Mouse (Mus musculus): ENCODE measurements at regions not wholly inside any gene's neighbourhood (a gene's known extent, or its start where the extent isn't known, plus 50 kb on each side); places are given as distances from the start of the nearest gene placed in this dataset.
A peak's percentile ranks its signal among the peaks of the same experiment; 100 is the strongest.

GRCm38 (mm10) chr1:82038698-82039097, 194.2 kb upstream of the Gm9747 start:
- H3K4me3 ChIP-seq (ENCODE audit: insufficient read depth, poor library complexity, severe bottlenecking) = no peak overlapping the region
- no peaks in the 10 kb centered on the region for H3K79me2 ChIP-seq (ENCODE audit: control insufficient read depth, insufficient read depth)
- no peaks in the 10 kb centered on the region for H3K79me3 ChIP-seq (ENCODE audit: low read depth)
- H3K36me3 ChIP-seq (ENCODE audit: control insufficient read depth, insufficient read depth) = no peaks in the 10 kb centered on the region
- no peak overlapping the region for H3ac ChIP-seq (ENCODE audit: control insufficient read depth, insufficient read length, low read depth)
- TF ChIP-seq USF1 (IDR thresholded peaks at IDR 0.05; ENCODE audit: low read depth) = no peak
- TF ChIP-seq CTCF (IDR thresholded peaks at IDR 0.05; ENCODE audit: control insufficient read depth, insufficient read depth, insufficient read length) = no peak
- no peak for TF ChIP-seq MYOG (IDR thresholded peaks at IDR 0.05; ENCODE audit: control insufficient read depth, extremely low read depth, insufficient read length)
- no peak for TF ChIP-seq MYOD1 (IDR thresholded peaks at IDR 0.05; ENCODE audit: control insufficient read depth, insufficient read length, low read depth)
- TF ChIP-seq FOSL1 (IDR thresholded peaks at IDR 0.05; ENCODE audit: insufficient read depth, low read length, poor library complexity, severe bottlenecking) = no peak
- TF ChIP-seq MAX (IDR thresholded peaks at IDR 0.05) = no peak
- TF ChIP-seq CEBPB (IDR thresholded peaks at IDR 0.05; ENCODE audit: low read depth) = no peak
- H3K27me3 ChIP-seq (ENCODE audit: control insufficient read depth, insufficient read depth, insufficient read length) = no peaks in the 10 kb centered on the region

GRCm38 (mm10) chr1:82041286-82042050, 191.4 kb upstream of the Gm9747 start:
- Histone ChIP-seq H3K36me3 (ENCODE audit: control insufficient read depth, insufficient read depth) (no peaks in the 10 kb centered on the region), H3K79me3 (ENCODE audit: low read depth) (no peaks in the 10 kb centered on the region), H3ac (ENCODE audit: control insufficient read depth, insufficient read length, low read depth) (no peak overlapping the region), H3K4me3 (ENCODE audit: insufficient read depth, poor library complexity, severe bottlenecking) (no peak overlapping the region), H3K27me3 (ENCODE audit: control insufficient read depth, insufficient read depth, insufficient read length) (no peaks in the 10 kb centered on the region), H3K79me2 (ENCODE audit: control insufficient read depth, insufficient read depth) (no peaks in the 10 kb centered on the region)
- no peak for TF ChIP-seq MAX (IDR thresholded peaks at IDR 0.05)

- no peaks in the 10 kb centered on the region for H3K36me3 ChIP-seq (ENCODE audit: control insufficient read depth, insufficient read depth)
- H3K79me3 ChIP-seq (ENCODE audit: low read depth) = no peaks in the 10 kb centered on the region
- no peaks in the 10 kb centered on the region for H3K79me2 ChIP-seq (ENCODE audit: control insufficient read depth, insufficient read depth)
- no peaks in the 10 kb centered on the region for H3K27me3 ChIP-seq (ENCODE audit: control insufficient read depth, insufficient read depth, insufficient read length)
- no peak overlapping the region for H3K4me3 ChIP-seq (ENCODE audit: insufficient read depth, poor library complexity, severe bottlenecking)
- TF ChIP-seq FOSL1 (IDR thresholded peaks at IDR 0.05; ENCODE audit: insufficient read depth, low read length, poor library complexity, severe bottlenecking) (no peak), MYOG (IDR thresholded peaks at IDR 0.05; ENCODE audit: control insufficient read depth, extremely low read depth, insufficient read length) (no peak), MAX (IDR thresholded peaks at IDR 0.05) (no peak), CEBPB (IDR thresholded peaks at IDR 0.05; ENCODE audit: low read depth) (no peak), MYOD1 (IDR thresholded peaks at IDR 0.05; ENCODE audit: control insufficient read depth, insufficient read length, low read depth) (peak; percentile 21), USF1 (IDR thresholded peaks at IDR 0.05; ENCODE audit: low read depth) (no peak), CTCF (IDR thresholded peaks at IDR 0.05; ENCODE audit: control insufficient read depth, insufficient read depth, insufficient read length) (no peak)
- H3ac ChIP-seq (ENCODE audit: control insufficient read depth, insufficient read length, low read depth) = no peak overlapping the region
These were observed 190.9 kb upstream of the Gm9747 start for GRCm38 (mm10) chr1:82042051-82042432.

GRCm38 (mm10) chr1:82042527-82042926, 190.4 kb upstream of the Gm9747 start:
- Histone ChIP-seq H3K4me3 (ENCODE audit: insufficient read depth, poor library complexity, severe bottlenecking) (no peak overlapping the region), H3K79me2 (ENCODE audit: control insufficient read depth, insufficient read depth) (no peaks in the 10 kb centered on the region), H3K36me3 (ENCODE audit: control insufficient read depth, insufficient read depth) (no peaks in the 10 kb centered on the region), H3K79me3 (ENCODE audit: low read depth) (no peaks in the 10 kb centered on the region), H3ac (ENCODE audit: control insufficient read depth, insufficient read length, low read depth) (no peak overlapping the region), H3K27me3 (ENCODE audit: control insufficient read depth, insufficient read depth, insufficient read length) (no peaks in the 10 kb centered on the region)
- no peak for TF ChIP-seq MYOD1 (IDR thresholded peaks at IDR 0.05; ENCODE audit: control insufficient read depth, insufficient read length, low read depth)
- no peak for TF ChIP-seq MAX (IDR thresholded peaks at IDR 0.05)
- no peak for TF ChIP-seq FOSL1 (IDR thresholded peaks at IDR 0.05; ENCODE audit: insufficient read depth, low read length, poor library complexity, severe bottlenecking)
- TF ChIP-seq CTCF (IDR thresholded peaks at IDR 0.05; ENCODE audit: control insufficient read depth, insufficient read depth, insufficient read length) = no peak
- TF ChIP-seq MYOG (IDR thresholded peaks at IDR 0.05; ENCODE audit: control insufficient read depth, extremely low read depth, insufficient read length) = no peak
- no peak for TF ChIP-seq USF1 (IDR thresholded peaks at IDR 0.05; ENCODE audit: low read depth)
- no peak for TF ChIP-seq CEBPB (IDR thresholded peaks at IDR 0.05; ENCODE audit: low read depth)

- Histone ChIP-seq H3ac (ENCODE audit: control insufficient read depth, insufficient read length, low read depth) (no peak overlapping the region), H3K79me2 (ENCODE audit: control insufficient read depth, insufficient read depth) (no peaks in the 10 kb centered on the region), H3K79me3 (ENCODE audit: low read depth) (no peaks in the 10 kb centered on the region), H3K27me3 (ENCODE audit: control insufficient read depth, insufficient read depth, insufficient read length) (no peaks in the 10 kb centered on the region), H3K4me3 (ENCODE audit: insufficient read depth, poor library complexity, severe bottlenecking) (no peak overlapping the region), H3K36me3 (ENCODE audit: control insufficient read depth, insufficient read depth) (no peaks in the 10 kb centered on the region)
- no peak for TF ChIP-seq MAX (IDR thresholded peaks at IDR 0.05)
- no peak for TF ChIP-seq FOSL1 (IDR thresholded peaks at IDR 0.05; ENCODE audit: insufficient read depth, low read length, poor library complexity, severe bottlenecking)
- no peak for TF ChIP-seq MYOG (IDR thresholded peaks at IDR 0.05; ENCODE audit: control insufficient read depth, extremely low read depth, insufficient read length)
- TF ChIP-seq USF1 (IDR thresholded peaks at IDR 0.05; ENCODE audit: low read depth) = no peak
- TF ChIP-seq MYOD1 (IDR thresholded peaks at IDR 0.05; ENCODE audit: control insufficient read depth, insufficient read length, low read depth) = no peak
- no peak for TF ChIP-seq CEBPB (IDR thresholded peaks at IDR 0.05; ENCODE audit: low read depth)
- TF ChIP-seq CTCF (IDR thresholded peaks at IDR 0.05; ENCODE audit: control insufficient read depth, insufficient read depth, insufficient read length) = no peak
These were observed 166.6 kb upstream of the Gm9747 start for GRCm38 (mm10) chr1:82066291-82066690.

GRCm38 (mm10) chr1:82068571-82068970, 164.3 kb upstream of the Gm9747 start:
- Histone ChIP-seq H3K36me3 (ENCODE audit: control insufficient read depth, insufficient read depth) (no peaks in the 10 kb centered on the region), H3ac (ENCODE audit: control insufficient read depth, insufficient read length, low read depth) (no peak overlapping the region), H3K4me3 (ENCODE audit: insufficient read depth, poor library complexity, severe bottlenecking) (no peak overlapping the region), H3K79me3 (ENCODE audit: low read depth) (no peaks in the 10 kb centered on the region), H3K79me2 (ENCODE audit: control insufficient read depth, insufficient read depth) (no peaks in the 10 kb centered on the region), H3K27me3 (ENCODE audit: control insufficient read depth, insufficient read depth, insufficient read length) (no peaks in the 10 kb centered on the region)
- TF ChIP-seq MYOG (IDR thresholded peaks at IDR 0.05; ENCODE audit: control insufficient read depth, extremely low read depth, insufficient read length) (no peak), CTCF (IDR thresholded peaks at IDR 0.05; ENCODE audit: control insufficient read depth, insufficient read depth, insufficient read length) (no peak), MYOD1 (IDR thresholded peaks at IDR 0.05; ENCODE audit: control insufficient read depth, insufficient read length, low read depth) (no peak), FOSL1 (IDR thresholded peaks at IDR 0.05; ENCODE audit: insufficient read depth, low read length, poor library complexity, severe bottlenecking) (no peak), CEBPB (IDR thresholded peaks at IDR 0.05; ENCODE audit: low read depth) (no peak), MAX (IDR thresholded peaks at IDR 0.05) (no peak), USF1 (IDR thresholded peaks at IDR 0.05; ENCODE audit: low read depth) (no peak)
